Mouse (Mus musculus) stomach, postnatal 0 days (tissue): ENCODE measurements around the gene Rgl2.

ENCODE experiments used
- CTCF ChIP-seq: IDR thresholded peaks from 2 replicates; pipeline ENCODE4 v1.5.1; 2016; ENCODE audit warnings: antibody characterized with exemption, low read depth, mild to moderate bottlenecking, moderate library complexity
- EP300 ChIP-seq: optimal IDR thresholded peaks from 2 replicates; pipeline ENCODE3; 2016; ENCODE audit warnings: antibody characterized with exemption

- no peak for TF ChIP-seq EP300
- TF ChIP-seq CTCF = no peak
These were observed 18.1 kb upstream of the Rgl2 start for GRCm38 (mm10) chr17:33911052-33911812.
